Mouse (Mus musculus): ENCODE measurements around the gene Ilf3.

- no peak for TF ChIP-seq POLR2A (IDR thresholded peaks at IDR 0.05; ENCODE audit: insufficient read depth, low read depth, low read length)
- no peak for TF ChIP-seq CTCF (IDR thresholded peaks at IDR 0.05; ENCODE audit: insufficient read depth, low read depth, low read length)
Measured at GRCm38 (mm10) chr9:21395692-21396091, 28.0 kb downstream of the Ilf3 start.

All from olfactory bulb, adult 2 months (tissue).